Mouse (Mus musculus) CH12F3 (cell line): Measurements from ENCODE around the gene Unc50.

ENCODE experiments used
- in situ Hi-C: fragments of 300-500 bp; cut with MboI; formaldehyde crosslinking; loops from 2 replicates; pipeline ENCODE4 v1.14.3; 2020; ENCODE audit warnings: low sequenced_read_pairs

The Unc50 gene

DNA sequence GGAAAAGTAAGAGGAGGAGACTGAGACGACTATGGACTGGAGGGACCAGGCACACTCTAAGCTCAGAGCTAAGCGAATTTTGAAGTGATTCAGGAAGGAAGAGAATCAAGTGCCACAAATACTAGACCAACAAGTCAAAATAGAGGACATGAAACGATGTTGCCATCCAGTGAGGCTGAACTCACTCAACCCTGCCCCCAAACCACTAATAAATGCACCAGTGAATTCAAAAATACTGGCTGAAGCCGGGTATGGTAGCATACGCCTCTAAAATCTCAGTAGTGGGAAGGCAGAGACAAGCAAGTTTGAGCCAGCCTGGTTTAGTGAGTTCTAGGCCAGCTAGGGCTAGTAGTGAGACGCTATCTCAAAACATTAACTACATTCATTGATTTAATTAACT, 50.8 kb downstream of the Unc50 start:
- in situ Hi-C loops: no loop called here

GRCm38 (mm10) chr1:37481331-37481730, 51.4 kb downstream of the Unc50 start:
- in situ Hi-C loops: no loop called here

DNA sequence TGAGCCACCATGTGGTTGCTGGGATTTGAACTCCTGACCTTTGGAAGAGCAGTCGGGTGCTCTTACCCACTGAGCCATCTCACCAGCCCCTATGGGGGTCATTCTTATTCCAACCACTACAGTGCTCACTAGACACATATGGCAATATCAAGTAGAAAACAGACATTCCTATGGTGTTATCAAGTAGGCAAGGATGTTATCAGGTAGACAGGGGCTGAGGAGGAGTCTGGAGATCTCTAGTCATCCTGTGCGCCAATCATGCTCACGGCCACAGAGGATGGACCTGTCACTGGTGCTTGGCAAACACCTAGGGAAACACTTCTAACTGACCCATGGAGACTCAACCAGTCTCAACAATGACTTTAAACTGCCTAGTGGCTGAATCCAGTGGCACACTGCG, 54.7 kb downstream of the Unc50 start:
- in situ Hi-C loops: no loop called here

GRCm38 (mm10) chr1:37486439-37486838, 56.5 kb downstream of the Unc50 start:
- in situ Hi-C loops: no loop called here

- in situ Hi-C loops: no loop called here
These were observed 57.1 kb downstream of the Unc50 start for GRCm38 (mm10) chr1:37486994-37487393.

DNA sequence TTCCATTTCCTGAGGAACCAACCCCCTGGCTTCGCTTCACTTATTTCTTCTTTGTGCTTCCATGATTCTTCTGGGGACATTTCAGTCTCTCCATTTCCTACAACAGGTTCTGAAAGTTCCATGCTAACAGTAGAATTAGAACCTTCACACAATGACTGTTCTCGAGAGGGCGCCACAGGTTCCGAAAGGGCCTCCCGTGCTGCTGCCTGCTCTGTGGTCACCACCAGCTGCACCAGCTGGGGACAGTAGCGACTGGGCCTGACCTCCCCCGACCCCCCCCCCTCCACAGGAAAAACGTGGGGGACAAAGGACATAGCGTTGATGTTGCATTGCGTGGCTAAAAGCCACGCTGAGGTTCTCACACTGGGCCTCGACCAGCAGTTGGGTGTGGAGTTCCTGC, 58.6 kb downstream of the Unc50 start:
- in situ Hi-C loops: no loop called here
